Mouse (Mus musculus) cerebellum, adult 2 months (tissue): ENCODE measurements around the gene Akr7a5. TPM values are rescaled to one million over a fixed set of nuclear protein-coding genes. Genes with fewer than 3 reads are reported as not detected.

Source experiments
- DNase-seq, 2 experiments: peaks; one replicate each; pipeline ENCODE4 v3.0.0; 2021
- H3K27ac ChIP-seq: fragments of 200-500 bp; 2 replicates; pipeline ENCODE4 v1.5.1; 2012; ENCODE audit warnings: low read length, control low read depth, inconsistent platforms; ENCODE audit not compliant: insufficient read depth
- H3K27me3 ChIP-seq: fragments of 200-500 bp; 2 replicates; pipeline ENCODE4 v1.6.1; 2012; ENCODE audit warnings: inconsistent platforms, mild to moderate bottlenecking, low read length, moderate library complexity; ENCODE audit not compliant: control insufficient read depth, insufficient read depth
- H3K4me1 ChIP-seq: fragments of 200-500 bp; 2 replicates; pipeline ENCODE4 v1.6.1; 2011; ENCODE audit warnings: low read length; ENCODE audit not compliant: control insufficient read depth, insufficient read depth
- H3K4me3 ChIP-seq: fragments of 200-500 bp; replicated peaks from 2 replicates; pipeline ENCODE3; 2011; ENCODE audit warnings: mild to moderate bottlenecking, low read depth, low read length, control low read depth; ENCODE audit not compliant: insufficient read depth
- CTCF ChIP-seq: fragments of 200-500 bp; IDR thresholded peaks from 2 replicates; pipeline ENCODE4 v1.5.1; 2011; ENCODE audit warnings: low read depth, mild to moderate bottlenecking, control low read depth, low read length, moderate library complexity, borderline replicate concordance; ENCODE audit not compliant: insufficient read depth
- POLR2A ChIP-seq: fragments of 200-500 bp; IDR thresholded peaks from 2 replicates; pipeline ENCODE4 v1.6.1; 2011; ENCODE audit warnings: low read length, control low read depth, borderline replicate concordance; ENCODE audit not compliant: insufficient read depth
- WGBS: fragments of 180-500 bp; shearing (Covaris S2); methylation state at CpG from one replicate; pipeline ENCODE4 v1.1.7; 2018; 5-methylcytosine and 5-hydroxymethylcytosine counted together
- polyA plus RNA-seq: library from polyadenylated mRNA; depleted of rRNA; stranded (reverse); fragments of >200 nt; gene quantifications from 2 replicates; pipeline ENCODE4 v1.2.3, GENCODE M21; 2012

The Akr7a5 gene
- polyA plus RNA-seq, 1 experiment, result 22.3 TPM

DNA sequence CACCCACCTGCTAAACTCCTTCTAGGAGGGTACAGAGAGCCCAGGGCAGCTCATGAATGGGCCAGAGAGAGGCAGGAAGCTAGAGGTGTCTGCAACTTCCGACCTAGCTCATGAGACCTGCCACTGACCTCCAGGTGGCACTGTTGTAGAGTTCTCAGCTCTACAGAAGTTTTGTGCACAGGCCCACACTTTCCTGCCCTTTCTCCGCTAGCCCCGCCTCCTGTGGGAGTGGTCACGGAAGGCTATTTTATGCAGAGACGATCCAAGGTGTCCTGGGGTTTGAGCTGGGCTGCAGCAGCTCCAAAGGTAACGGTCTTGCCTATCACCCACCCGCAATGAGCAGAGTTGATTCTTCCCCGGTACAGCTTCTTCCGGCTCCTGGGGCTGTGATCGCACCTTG is 20.1 kb downstream of the Akr7a5 start:
- H3K4me1 ChIP-seq, result no peaks in the 10 kb centered on the region
- peak in 1 of 2 experiments; percentile 27 for DNase-seq
- WGBS, result 14% methylated on average over 10 of the region's 10 CpGs
- no peak overlapping the region for H3K27ac ChIP-seq
- peak; percentile 55; the same call in 1 of the 2 replicates for TF ChIP-seq CTCF
- TF ChIP-seq POLR2A, result no peak
- H3K27me3 ChIP-seq, result no peaks in the 10 kb centered on the region
- no peak overlapping the region for H3K4me3 ChIP-seq

DNA sequence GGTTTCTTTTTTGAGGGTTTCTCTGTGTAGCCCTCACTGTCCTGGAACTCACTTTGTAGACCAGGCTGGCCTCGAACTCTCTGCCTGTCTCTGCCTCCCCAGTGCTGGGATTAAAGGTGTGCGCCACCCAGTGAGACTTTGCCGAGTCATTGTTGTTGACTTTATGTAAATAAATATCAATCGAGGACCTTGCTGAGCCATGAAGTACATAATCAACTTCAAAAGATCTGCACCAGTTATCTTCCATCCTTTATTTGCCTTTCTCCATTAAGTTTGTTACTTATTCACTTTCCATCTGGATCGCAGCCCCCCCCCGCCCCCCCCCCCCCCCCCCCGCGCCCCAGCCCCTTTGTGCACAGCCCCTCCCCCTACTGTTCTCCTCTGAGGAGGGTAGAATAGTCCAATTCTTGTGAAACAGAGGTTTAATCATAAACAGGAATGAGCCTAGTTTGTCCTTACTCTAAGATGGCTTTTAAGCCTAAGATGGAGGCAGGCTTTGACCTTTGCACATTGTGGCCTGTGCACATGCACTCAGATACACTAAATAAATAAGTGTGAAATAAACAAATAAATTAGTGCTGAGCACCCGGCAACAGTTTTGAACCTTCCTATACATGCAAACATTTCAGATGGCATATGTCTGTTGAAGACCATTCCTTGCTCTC is 24.2 kb downstream of the Akr7a5 start:
- Histone ChIP-seq H3K4me3 (no peak overlapping the region), H3K27me3 (no peaks in the 10 kb centered on the region), H3K4me1 (no peaks in the 10 kb centered on the region), H3K27ac (no peak overlapping the region)
- TF ChIP-seq POLR2A, result no peak
- TF ChIP-seq CTCF, result no peak
- WGBS, result 62% methylated on average over 8 of the region's 9 CpGs
- no peak for DNase-seq

DNA sequence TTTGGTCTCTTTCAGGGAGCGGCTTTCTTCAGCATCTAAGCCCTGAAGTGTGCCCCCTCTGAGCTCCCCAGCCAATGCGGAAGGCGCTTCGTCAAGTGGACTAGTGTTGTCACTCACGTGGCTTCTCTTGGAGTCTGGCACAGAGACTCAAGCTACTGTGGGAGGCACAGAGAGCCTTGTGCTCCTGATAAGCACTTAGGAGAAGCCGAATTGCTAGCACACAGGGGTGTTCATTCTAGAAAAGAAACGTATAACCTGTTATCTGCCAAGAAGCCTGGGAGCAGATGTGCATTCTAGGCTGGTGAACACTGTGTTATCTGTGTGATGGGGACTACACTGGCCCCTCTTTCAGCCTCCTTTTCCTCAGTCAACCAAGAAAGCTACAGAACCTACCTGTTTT is 25.0 kb downstream of the Akr7a5 start:
- Histone ChIP-seq H3K27me3 (no peaks in the 10 kb centered on the region), H3K27ac (no peak overlapping the region), H3K4me1 (no peaks in the 10 kb centered on the region), H3K4me3 (no peak overlapping the region)
- TF ChIP-seq CTCF (no peak), POLR2A (no peak)
- no peak for DNase-seq
- 59% methylated on average over 7 of the region's 7 CpGs for WGBS

DNA sequence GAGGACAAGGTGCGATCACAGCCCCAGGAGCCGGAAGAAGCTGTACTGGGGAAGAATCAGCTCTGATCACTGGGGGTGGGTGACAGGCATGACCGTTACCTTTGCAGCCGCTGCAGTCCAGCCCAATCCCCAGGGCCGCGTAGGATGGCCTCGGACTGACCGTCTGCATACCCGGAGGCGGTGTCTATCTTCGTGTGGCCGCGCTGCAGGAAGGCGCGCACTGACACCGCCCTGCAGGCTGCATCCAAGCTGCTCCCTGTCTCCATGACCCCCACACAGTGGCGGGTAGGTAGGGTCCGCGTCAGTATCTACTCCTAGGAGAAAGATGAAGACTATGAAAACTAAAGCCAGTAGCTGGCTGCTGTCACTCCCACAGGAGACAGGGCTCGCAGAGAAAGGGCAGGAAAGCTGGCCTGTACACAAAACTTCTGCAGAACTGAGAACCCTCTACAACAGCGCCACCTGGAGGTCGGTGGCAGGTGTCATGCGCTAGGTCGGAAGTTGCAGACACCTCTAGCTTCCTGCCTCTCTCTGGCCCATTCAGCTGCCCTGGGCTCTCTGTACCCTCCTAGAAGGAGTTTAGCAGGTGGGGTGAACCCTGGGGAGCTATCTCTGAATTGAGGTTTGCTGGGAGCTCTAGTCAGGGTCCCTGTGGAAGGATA is 26.4 kb downstream of the Akr7a5 start:
- Histone ChIP-seq H3K27me3 (no peaks in the 10 kb centered on the region), H3K27ac (no peak overlapping the region), H3K4me3 (no peak overlapping the region), H3K4me1 (no peaks in the 10 kb centered on the region)
- TF ChIP-seq POLR2A (no peak), CTCF (peak; percentile 87)
- 25% methylated on average over 24 of the region's 24 CpGs for WGBS
- DNase-seq, result peak; percentile 56 to 72

DNA sequence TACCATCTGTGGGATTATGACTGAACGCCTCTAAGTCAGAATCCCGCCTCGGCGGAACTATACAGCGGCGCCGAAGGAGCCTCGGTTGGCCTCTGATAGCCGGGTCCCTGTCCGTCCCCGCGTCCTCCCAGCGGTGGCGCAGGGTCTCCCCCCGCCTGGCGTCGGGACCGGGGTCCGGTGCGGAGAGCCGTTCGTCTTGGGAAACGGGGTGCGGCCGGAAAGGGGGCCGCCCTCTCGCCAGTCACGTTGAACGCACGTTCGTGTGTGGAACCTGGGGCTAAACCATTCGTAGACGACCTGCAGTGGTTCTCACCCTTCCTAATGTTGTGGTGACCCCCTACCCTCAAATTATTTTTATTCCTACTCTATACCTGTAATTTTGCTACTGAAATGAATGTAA is 27.6 kb downstream of the Akr7a5 start:
- Histone ChIP-seq H3K4me1 (no peaks in the 10 kb centered on the region), H3K4me3 (no peak overlapping the region), H3K27me3 (no peaks in the 10 kb centered on the region), H3K27ac (no peak overlapping the region)
- no peak for DNase-seq
- TF ChIP-seq POLR2A, result no peak
- no peak for TF ChIP-seq CTCF
- 52% methylated on average over 33 of the region's 33 CpGs for WGBS

DNA sequence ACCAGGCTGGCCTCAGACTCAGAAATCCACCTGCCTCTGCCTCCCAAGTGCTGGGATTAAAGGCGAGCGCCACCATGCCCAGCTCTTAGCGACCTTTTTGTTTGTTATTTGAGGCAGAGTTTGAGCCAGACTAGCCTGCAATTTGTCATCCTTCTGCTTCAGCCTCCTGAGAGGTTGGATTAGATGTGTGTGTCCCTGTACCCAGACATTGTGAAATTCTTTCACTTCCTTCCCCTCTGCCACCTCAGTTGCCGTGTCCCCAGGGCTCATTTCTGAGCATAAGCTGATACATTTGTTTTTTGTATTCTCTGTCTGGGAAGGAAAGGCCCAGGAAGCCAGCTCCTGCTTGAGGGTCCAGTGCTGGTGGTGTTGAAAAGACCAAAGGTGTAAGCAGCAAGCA is 30.3 kb downstream of the Akr7a5 start:
- no peak overlapping the region for H3K27ac ChIP-seq
- H3K27me3 ChIP-seq, result no peaks in the 10 kb centered on the region
- H3K4me1 ChIP-seq, result no peaks in the 10 kb centered on the region
- DNase-seq, result no peak
- no peak for TF ChIP-seq CTCF
- no peak for TF ChIP-seq POLR2A
- 87% methylated on average over 4 of the region's 4 CpGs for WGBS
- no peak overlapping the region for H3K4me3 ChIP-seq

DNA sequence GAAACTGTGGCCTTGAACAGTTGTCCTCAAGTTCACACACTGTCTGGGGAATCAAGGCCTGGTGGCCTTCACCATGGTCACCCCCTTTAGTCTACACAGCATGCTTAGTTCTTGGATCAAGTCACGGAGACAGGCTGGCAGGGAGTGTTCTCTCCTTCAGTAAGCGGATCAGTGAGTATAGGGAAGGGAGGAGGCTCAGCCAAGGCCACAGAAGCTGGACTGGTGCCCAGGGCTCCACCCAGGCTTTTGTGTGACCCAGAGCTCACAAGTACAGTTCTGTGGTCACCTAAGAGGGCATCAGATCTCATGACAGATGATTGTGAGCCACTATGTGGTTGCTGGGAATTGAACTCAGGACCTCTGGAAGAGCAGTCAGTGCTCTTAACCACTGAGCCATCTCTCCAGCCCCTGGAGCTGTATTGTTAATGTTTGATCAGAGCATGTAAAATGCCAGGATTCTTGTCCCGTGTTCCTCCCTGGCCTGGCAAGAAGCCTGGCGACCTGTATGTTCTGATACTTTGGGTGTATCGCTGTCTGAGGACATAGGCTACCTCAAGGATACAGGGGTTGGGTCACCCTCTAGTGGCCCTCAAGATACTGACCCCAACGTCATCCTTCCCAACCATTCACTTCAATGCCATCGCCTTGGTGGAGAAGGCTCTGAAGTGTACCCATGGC is 31.2 kb downstream of the Akr7a5 start:
- H3K27ac ChIP-seq, result no peak overlapping the region
- no peak overlapping the region for H3K4me3 ChIP-seq
- 55% methylated on average over 7 of the region's 7 CpGs for WGBS
- no peak for DNase-seq
- no peaks in the 10 kb centered on the region for H3K27me3 ChIP-seq
- no peaks in the 10 kb centered on the region for H3K4me1 ChIP-seq
- TF ChIP-seq POLR2A (no peak), CTCF (no peak)
